Mouse (Mus musculus): ENCODE results near the gene Fam171a2.
A peak's percentile ranks its signal among the peaks of the same experiment; 100 is the strongest.

Gene Fam171a2

DNA sequence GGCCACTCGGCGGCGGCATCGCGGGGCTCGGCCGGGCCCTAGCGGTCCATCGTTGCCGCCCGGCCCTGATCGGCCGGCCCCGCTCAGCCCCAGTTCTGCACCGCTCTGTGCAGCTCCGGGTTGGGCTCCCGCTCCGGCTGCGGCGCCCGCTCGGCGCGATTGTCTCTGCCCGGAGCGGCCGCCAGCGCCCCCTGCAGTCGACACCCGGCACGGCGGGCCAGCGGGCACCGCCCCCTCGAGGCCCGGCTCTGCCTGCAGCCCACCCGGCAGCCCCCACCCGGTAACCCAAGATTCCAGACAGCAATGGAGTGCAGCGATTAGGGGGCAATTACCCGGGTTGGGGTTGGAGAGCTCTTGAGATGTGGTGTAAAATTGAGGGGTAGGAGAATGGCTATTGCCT is at the start of gene Fam171a2:
TSS of gene Fam171a2 (minus strand) at position 186 of the 400 bp plus-strand sequence.
- DNase-seq (ENCODE audit: low read depth, low spot score), result peak; percentile 78

DNA sequence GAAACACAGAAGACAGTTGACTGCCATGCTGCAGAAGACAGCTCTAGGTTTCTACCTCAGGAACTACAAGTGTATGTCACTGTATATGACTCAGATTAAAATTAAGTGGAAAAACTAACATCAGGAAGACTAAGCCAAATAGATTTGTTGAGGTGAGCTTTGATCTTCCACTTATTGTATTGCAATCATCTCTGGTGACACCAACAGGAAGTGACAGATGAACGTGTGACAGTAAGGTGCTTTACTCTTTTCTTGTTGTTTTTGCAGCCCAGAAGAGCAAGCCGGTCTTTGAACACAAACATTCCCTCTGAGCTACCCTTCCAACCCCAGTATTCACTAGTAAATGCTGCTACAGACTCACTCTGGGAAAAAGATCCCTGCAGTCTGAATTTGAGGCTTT is 49.2 kb upstream of the Fam171a2 start:
- DNase-seq (ENCODE audit: low read depth, low spot score), result no peak

DNA sequence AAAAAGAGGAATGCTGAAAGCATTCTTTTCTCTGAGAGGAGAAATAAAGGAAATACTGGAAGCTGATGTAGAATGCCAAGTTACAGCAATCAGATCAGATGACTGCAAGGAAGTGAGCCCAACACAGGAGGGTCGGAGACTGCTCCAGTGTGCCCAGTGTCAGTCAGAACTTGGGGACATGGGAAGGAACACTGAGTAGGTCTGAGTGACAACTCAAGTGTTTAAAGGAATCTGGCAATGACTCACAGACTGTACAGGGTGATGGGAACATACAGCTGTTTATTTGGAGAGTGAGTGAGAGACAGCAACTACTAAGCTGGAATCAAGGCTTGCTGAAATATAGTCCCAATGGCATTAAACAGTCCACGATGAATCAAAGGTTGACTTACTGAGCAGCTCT is 48.7 kb upstream of the Fam171a2 start:
- DNase-seq (ENCODE audit: low read depth, low spot score), result no peak

DNA sequence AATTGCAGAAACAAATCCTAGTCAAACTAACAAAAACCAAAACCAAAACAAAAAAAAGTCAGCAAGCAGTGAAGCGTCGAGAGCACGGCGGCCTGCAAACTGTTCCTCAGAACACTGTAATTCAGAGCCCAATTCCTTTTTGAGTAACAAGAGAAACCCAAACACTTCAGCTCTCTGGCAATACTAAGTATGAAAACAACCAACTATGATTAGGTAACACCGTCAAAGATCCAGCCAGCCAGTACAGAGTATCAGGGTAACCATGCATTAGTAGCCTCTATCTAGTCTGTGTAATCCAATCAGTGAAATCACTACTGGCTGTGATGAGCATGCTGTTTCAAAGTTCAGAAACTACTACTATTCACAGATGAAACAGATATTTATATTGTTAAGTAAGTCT is 48.3 kb upstream of the Fam171a2 start:
- DNase-seq (ENCODE audit: low read depth, low spot score), result no peak

DNA sequence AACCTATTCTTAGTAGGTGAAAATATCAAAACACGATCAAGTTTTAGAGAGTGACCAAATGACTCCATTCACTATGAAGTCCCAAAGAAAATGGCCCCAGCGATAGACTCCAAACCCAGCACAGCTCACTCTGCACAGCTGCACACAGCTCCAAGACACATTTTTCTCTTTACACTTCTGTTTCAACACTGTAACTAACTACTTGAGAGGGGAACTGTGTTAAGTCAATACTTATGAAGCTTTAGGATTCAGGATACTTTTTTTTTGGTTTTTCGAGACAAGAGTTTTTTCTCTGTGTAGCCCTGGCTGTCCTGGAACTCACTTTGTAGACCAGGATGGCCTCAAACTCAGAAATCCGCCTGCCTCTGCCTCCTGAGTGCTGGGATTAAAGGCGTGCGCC is 47.6 kb upstream of the Fam171a2 start:
- DNase-seq (ENCODE audit: low read depth, low spot score), result no peak

DNA sequence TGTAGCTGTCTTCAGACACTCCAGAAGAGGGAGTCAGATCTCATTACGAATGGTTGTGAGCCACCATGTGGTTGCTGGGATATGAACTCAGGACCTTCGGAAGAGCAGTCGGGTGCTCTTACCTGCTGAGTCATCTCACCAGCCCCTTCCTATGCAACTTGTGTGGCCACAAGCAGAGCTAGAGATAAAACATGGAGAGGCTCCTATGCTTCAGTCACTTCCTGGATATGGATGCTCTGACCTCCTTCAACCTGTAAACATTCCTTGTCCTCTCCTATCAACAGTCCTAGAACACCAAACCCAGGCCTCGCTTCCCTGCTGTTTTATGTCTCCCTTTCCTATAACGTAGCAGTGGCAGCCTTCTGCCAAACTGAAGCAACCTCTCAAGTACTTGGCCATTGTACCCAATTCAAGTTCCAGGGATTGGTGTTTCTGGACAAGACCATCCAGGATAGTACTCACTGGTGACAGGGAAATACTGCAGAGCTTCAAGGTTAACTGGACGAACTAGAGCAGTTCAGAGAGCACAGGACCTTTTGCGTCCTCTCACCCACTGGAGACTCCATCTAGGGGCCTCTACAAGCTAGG is 46.7 kb upstream of the Fam171a2 start:
- DNase-seq (ENCODE audit: low read depth, low spot score), result no peak

DNA sequence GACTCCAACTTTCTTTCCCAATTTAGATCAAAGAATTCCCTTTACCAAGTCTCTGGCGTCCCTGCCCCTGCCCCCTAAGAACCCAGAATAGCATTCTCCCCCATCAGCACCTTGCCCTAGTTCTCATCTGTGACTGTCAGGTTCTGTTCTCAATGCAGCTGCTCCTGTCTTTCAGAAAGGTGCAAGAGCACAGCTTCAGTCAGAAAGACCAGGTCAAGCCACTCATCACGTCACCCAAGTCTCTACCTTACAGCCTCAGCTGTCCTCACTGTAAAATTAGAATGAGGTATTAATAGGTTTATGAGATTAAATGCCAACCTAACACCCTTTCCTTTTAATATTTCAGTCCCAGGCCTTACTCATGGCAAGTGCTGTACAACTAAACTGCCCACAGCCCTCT is 45.8 kb upstream of the Fam171a2 start:
- no peak for DNase-seq (ENCODE audit: low read depth, low spot score)

DNA sequence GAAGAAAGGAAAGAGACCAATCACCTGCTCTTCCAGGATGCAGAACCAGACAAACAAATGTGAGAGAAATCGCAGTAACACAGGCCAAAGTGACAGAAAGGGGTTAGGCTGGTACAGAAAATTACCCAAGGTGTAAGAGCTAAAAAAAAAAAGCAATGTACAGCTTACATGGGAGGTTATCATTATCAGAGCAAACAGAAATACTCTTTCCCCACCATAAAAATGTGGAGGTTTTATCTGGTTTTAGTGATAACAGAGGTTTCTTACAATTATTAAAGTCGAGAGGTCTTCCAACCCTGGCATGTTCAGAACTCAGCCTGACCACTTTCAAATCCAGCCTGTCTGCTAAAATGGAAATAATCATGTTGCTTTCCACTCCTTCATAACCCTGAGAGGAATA is 40.4 kb upstream of the Fam171a2 start:
- DNase-seq (ENCODE audit: low read depth, low spot score), result no peak

DNA sequence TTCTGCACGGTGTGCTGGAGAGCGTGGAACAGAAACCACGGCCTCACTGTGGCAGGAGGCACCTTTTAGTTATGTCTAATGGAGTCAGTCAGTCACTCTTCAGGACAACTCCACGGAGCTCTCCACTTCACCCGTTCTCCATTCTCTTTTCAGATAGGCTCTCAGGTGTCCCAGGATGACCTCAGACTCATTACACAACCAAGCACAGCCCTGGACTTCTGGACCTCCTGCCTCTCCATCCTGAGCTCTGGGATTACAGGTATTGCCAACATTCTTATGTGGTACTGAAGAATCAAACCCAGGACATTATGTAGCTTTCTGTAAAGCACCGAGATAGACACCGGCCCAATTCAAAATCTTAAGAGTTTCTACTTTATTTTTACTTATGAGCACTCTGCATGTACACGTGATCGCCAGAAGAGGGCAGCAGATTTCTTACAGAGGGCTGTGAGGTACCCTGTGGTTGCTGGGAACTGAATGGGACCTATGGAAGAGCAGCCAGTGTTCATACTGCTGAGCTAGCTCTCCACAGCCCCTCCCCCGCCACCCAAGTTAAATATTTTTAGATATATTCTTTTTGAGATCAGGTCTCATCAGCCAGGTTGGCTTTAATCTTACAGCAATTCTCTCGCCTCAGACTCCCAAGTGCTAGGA is 39.4 kb upstream of the Fam171a2 start:
- DNase-seq (ENCODE audit: low read depth, low spot score), result peak; percentile 55

DNA sequence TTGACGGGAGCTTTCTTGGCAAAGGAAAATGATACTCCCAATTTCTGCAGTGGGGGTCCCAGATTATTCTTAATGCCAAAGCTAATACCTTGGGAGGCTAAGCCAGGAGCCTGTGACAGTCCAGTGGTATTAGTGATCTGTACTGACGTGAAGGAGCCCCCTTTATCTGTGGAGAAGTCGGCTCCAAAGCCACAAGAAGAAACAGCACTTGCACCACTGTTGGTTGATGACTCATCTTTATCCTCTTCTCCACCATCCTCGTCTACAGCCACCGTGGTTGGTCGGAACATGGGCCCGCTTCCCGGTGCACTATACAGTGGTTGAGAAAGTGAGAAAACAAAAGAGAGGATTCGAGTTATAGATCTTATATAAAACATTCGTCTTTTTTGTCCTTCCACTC is 34.3 kb upstream of the Fam171a2 start:
- DNase-seq (ENCODE audit: low read depth, low spot score), result no peak

DNA sequence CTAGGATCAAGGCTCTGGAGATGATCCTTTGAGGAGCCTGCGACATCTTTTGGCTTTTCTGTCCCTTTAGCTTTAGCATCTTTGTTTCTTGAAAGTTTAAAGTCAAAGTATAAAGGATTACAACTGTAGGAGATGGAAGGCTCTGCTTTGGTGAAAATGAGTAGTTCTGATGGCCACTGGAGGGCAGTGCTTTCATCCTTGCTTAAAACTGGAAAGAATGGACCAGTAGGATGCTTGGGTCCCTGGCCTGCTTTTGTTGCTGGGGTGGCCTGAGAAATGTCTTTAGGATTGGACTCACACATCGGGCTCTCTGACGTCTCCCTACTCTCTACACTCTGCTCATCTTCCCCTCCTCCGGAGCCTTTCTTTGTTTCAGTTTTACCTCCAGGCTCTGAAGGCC is 33.4 kb upstream of the Fam171a2 start:
- DNase-seq (ENCODE audit: low read depth, low spot score), result no peak

DNA sequence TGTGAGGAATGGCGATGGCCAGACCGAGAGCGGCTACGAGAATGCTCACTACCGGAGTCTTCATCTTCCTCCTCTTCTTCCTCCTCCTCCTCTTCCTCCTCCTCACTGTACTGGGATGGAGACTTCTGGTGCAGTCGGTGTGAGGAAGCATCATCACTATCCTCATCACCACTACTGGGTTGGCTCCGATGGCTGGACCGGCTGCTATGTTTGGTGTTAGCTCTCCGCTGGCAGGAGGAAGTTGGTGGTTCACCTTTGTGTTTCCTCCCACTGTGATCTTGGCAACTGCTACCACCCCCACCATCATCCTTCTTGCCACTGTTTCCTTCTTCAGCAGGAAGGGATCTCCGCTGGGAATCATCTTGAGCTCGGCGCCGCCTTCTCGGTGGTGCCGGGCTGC is 32.6 kb upstream of the Fam171a2 start:
- no peak for DNase-seq (ENCODE audit: low read depth, low spot score)

DNA sequence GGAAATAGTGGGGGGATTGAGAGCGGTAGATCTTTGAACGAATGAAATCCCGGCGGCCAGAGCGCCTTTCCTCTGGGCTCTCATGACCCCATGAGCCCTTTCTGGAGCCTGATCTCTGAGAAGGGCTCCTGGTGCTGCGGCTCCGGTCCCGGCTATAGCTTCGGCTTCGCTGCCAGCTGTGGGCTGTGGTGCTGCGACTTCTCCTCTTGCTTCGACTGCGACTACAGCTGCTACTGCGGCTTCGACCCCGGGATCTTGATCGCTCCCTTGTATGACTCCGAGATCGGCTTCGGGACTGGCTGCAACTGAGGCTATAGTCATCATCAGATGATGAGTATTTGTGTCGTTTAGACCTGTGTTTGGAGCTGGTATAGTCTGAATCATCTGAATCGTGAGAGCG is 32.1 kb upstream of the Fam171a2 start:
- no peak for DNase-seq (ENCODE audit: low read depth, low spot score)

DNA sequence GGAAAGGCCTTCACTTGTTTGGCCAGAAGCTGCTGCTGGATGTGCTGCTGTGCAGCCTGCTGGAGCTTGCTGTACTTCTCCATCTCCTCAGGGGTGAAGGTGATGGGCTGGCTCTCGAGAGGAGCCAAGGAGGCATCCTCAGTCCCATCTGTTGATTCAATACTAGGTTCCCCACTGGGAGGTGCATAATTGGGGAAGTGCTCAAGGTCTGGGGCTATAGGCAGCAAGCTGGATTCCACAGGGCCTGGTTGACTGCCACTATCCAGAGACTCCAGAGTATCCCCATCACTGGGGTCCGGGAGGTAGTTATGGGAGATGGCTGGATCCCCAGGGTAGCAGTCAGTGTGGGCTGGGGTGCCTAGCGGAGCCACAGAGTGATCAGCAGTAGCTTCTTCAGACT is 31.2 kb upstream of the Fam171a2 start:
- no peak for DNase-seq (ENCODE audit: low read depth, low spot score)

DNA sequence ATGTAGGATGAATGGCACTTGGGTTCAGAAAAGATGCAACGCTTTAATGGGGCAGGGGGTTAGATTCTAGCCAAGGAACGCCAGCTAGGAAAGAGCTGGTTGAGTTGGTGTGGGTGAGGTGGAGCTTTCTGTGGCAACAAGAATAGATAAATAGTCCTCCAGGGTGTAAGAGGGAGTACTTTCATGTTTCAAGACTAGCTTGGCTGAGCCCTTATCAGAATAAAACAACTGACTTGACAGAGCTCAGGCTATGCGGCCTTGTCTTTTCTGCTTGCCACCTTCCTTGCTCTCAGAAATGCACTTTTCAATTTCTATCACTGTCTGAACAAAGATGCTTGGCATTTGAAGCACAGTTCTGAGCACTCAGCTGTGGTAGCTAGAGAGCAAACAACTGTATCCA is 27.5 kb upstream of the Fam171a2 start:
- DNase-seq (ENCODE audit: low read depth, low spot score), result no peak

DNA sequence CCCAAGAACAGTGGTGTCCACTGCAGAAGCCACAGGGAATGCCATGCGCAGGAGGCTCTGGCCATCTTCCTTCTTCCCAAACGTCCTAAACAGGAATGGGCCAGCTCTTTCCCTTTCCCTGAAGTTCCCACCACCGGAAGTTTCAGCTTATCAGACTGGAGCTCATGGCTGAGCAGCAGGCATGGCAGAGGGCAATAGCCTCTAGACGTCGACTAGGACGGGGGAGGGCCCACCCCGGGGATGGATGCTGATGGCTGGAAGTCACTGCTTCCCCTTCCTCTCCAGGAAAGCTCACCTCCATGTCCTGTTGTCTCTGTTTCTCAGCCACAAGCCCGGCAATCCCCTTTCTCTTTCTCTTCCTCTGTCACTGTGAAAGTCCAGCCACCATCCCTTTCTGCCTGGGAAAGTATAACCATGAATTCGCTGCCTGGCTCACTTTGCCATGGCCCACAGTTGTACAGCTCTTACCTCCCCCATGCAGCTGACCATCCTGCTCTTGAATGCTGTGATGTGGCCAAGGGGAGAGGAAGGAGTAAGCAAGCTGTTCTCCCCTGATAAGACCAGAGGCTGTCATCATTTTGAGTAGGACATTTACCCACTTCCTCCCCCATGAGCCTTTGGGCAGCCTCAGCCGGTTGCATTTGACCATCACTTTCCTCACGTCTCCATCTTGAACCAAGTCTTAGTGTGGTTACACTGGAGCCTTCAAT is 22.3 kb upstream of the Fam171a2 start, which contains the start of gene Itga2b:
TSS of gene Itga2b (minus strand) at position 475 of the 710 bp plus-strand sequence.
- DNase-seq (ENCODE audit: low read depth, low spot score), result no peak

DNA sequence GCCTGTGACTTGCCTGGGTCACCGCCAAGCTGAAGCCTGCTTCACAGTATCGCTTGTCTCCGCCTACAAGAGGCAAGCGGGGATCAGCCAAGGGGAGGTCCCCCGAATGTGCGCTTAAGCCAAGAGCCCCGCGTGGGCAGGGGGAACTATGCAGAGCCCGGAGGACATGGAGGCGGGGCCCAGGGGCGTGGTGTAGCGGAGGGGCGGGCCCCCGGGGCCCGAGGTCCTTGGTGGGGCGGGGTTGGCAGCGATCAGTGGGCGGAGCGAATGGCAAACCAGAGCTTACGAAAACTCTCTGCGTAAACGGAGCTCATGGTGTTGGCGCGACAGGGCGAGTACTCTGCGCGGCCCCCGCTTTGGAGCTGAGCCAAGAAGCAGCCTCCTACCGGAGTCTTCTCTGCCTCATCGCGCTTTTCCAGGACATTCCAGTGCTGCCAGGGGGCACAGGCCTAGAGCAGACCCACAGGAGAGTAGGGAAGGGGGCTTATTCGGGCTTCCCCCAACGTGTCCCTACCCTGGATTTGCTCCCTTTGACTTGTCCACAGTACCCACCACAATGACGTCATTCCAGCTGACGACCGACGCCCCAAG is 19.7 kb upstream of the Fam171a2 start:
- DNase-seq (ENCODE audit: low read depth, low spot score), result peak; percentile 81

DNA sequence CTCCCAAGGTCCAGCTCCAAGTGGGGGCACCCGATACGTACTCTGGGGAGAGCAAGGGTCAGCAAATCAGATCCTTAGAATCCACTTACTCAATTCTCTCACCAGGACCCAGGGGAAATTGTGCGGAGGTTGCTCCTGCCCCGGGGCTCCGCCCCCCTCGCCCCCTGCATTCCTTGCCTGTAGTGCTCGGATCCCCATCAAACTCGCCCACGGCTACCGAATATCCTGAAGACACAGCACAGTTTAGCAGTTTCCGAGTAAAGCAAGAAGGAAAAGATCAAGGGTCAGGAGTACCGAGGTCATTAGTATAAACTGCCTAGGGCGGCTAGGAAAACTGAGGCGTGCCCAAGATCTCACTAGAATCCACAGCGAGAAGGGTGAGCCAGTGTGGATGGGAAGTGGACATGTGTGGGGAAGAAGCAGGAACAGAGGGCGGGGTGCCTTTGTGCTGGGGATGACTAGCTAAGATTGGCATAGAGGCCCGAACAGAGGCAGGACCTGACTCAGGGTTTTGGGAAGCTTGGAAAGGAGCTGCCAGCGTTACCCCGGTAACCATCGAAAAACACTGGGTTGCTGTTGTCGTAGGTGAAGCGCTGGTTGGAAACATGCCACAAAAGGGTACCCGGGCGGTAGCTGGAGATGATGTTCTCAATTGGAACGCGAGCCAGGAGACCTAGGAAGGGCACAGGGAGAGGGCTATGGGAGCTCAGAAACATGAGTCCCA is 18.4 kb upstream of the Fam171a2 start:
- no peak for DNase-seq (ENCODE audit: low read depth, low spot score)

DNA sequence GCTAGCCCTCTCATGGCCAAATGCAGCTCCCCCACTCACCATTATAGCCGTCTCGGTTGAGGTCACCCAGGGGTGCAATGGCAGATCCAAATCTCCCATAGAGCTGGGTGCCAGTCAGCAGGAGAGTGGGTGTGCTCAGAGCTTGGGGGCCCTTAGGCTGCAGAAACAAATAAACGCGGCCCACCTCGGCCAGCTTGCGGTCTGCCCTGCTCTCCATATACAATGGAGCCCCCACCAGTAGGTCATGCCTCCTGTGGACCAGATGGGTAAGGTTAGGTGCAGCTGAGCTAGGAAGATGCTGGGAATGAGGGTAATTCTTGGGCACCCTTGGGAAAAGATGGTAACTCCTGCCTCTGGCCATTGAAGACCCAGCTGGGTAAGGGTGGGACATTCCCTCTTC is 17.4 kb upstream of the Fam171a2 start:
- no peak for DNase-seq (ENCODE audit: low read depth, low spot score)

DNA sequence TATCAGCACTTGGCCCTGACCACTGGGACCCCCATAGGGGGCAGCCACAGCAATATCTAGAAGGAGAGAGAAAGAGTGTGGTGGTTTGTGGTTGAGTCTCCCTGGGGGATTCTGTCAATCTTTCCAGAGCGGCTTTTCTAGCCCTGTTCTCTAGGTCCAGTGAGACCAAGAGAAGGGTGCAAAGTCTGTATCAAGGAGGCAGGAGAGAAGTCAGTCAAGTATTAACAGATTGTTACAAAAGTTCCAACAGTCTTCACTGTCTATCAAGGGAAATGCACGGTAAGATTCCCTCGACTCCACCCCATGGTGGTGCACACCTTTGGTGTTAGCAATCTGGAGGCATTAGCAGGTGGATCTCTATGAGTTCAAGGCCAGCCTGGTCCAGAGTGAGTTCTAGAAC is 14.3 kb upstream of the Fam171a2 start:
- no peak for DNase-seq (ENCODE audit: low read depth, low spot score)

DNA sequence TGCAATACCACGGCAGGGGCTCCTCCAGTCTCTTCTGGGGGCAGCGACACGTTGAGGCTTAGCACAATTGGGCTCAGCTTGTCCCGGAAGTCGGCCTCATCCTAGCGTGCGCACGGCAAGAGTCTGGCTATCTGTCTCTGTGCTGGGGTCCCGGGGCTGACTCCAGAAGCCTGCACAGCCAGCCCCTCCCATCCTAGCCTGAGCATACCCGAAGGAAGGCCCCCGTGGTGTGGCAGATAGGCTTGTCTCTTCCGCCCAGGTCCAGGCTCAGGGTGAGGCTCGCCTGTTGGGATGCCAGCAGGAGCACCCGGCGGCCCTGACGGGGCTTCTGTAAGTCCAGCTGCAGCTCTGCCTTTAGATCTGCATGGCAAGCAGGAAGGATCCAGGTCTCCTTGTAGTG is 13.1 kb upstream of the Fam171a2 start:
- DNase-seq (ENCODE audit: low read depth, low spot score), result no peak
